Mouse (Mus musculus) intestine, embryonic 14.5 days (tissue): ENCODE results near the gene D030056L22Rik. TPM values are rescaled to one million over a fixed set of nuclear protein-coding genes. Genes with fewer than 3 reads are reported as not detected.
A peak's percentile ranks its signal among the peaks of the same experiment; 100 is the strongest.

Source experiments
- ATAC-seq: fragments of 200-750 bp; cut with Nextera tagmentation; replicated peaks from 2 replicates; pipeline ENCODE4 v1.8.0; 2017; ENCODE audit warnings: low read depth, moderate number of reproducible peaks, moderate TSS enrichment, moderate library complexity; ENCODE audit not compliant: low FRiP score, low TSS enrichment
- DNase-seq: peaks from one replicate; pipeline ENCODE4 v3.0.0-alpha.2; 2018; ENCODE audit warnings: low spot score
- H3K27ac ChIP-seq: fragments of 300-500 bp; sonication (generic); 2 replicates; pipeline ENCODE4 v1.5.1; 2014; ENCODE audit warnings: low read depth, mild to moderate bottlenecking, control low read depth
- H3K27me3 ChIP-seq: fragments of 300-500 bp; sonication (generic); replicated peaks from 2 replicates; pipeline ENCODE4 v1.6.1; 2014; ENCODE audit warnings: low read length, control low read depth; ENCODE audit not compliant: control insufficient read depth, insufficient read depth
- H3K36me3 ChIP-seq: fragments of 300-500 bp; sonication (generic); 2 replicates; pipeline ENCODE4 v1.6.1; 2014; ENCODE audit warnings: low read length, control low read depth; ENCODE audit not compliant: control insufficient read depth, insufficient read depth
- H3K4me1 ChIP-seq: fragments of 300-500 bp; sonication (generic); replicated peaks from 2 replicates; pipeline ENCODE4 v1.6.1; 2014; ENCODE audit warnings: low read length, control low read depth, mixed read lengths; ENCODE audit not compliant: control insufficient read depth, insufficient read depth
- H3K4me2 ChIP-seq: fragments of 300-500 bp; sonication (generic); 2 replicates; pipeline ENCODE4 v1.6.1; 2014; ENCODE audit warnings: low read length
- H3K4me3 ChIP-seq: fragments of 300-500 bp; sonication (generic); 2 replicates; pipeline ENCODE4 v1.5.1; 2014; ENCODE audit warnings: low read depth, low read length, control low read depth, mixed read lengths
- H3K9ac ChIP-seq: fragments of 300-500 bp; sonication (generic); 2 replicates; pipeline ENCODE4 v1.6.1; 2014; ENCODE audit warnings: mild to moderate bottlenecking, low read length
- H3K9me3 ChIP-seq: fragments of 300-500 bp; sonication (generic); 2 replicates; pipeline ENCODE4 v1.6.1; 2016; ENCODE audit warnings: low read length, control low read depth; ENCODE audit not compliant: control insufficient read depth
- WGBS: fragments of 180-500 bp; shearing (Covaris S2); extraction: QIAGEN DNeasy Blood & Tissue Kit; methylation state at CpG from one replicate; pipeline ENCODE4 v1.1.7; 2014; 5-methylcytosine and 5-hydroxymethylcytosine counted together
- polyA plus RNA-seq: library from polyadenylated mRNA; unstranded; fragments of >200 nt; fragmentation: Nextera tagmentation; extraction: Ambion mirVana; gene quantifications from 2 replicates; pipeline ENCODE4 v1.2.1, GENCODE M21; 2014

The D030056L22Rik gene
- polyA plus RNA-seq = 34.1 and 34.3 TPM in 2 replicates

- under 1% methylated on average over 42 of the region's 49 CpGs for WGBS
These were observed at the start of gene D030056L22Rik for GRCm38 (mm10) chr19:18712866-18713300. D030056L22Rik (plus strand) TSS chr19:18713193.

DNA sequence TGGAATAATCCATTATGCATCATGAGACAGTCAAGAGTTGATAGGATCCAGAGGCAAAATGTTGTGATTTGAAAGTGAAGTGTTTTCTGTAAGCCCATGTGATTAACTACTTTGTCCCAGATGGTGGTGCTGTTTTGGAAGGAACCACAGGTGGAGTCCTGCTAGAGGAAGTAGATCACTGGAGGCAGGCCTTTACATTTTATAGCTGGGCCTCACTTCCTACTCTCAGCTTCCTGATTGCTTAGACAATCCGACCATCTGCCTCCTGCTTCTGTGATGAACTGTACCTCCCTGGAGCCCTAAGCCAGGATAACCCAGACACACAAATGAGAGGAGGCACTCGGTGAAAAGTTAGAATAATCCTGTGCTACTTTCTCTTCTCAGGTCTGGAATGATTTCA, 49.1 kb upstream of the D030056L22Rik start:
- Histone ChIP-seq H3K4me1 (no peaks in the 10 kb centered on the region), H3K27ac (no peak overlapping the region), H3K27me3 (no peaks in the 10 kb centered on the region), H3K4me3 (no peak overlapping the region), H3K9me3 (no peaks in the 10 kb centered on the region), H3K9ac (no peak overlapping the region), H3K4me2 (no peak overlapping the region), H3K36me3 (no peaks in the 10 kb centered on the region)
- ATAC-seq = no peak
- DNase-seq = no peak
- 66% methylated on average over 2 of the region's 2 CpGs for WGBS

More at GRCm38 (mm10) chr19:18712866-18713300, at the start of gene D030056L22Rik:
- no peaks in the 10 kb centered on the region for H3K27me3 ChIP-seq
- peak; percentile 96 for DNase-seq
- no peaks in the 10 kb centered on the region for H3K9me3 ChIP-seq
- peaks cover 15% of the 10 kb centered on the region for H3K4me1 ChIP-seq
- peak; percentile 97 for ATAC-seq
- peak within 1 kb of the TSS; percentile 95 for H3K27ac ChIP-seq
- peak within 1 kb of the TSS; percentile 90 for H3K4me3 ChIP-seq
- H3K36me3 ChIP-seq = peaks cover 8% of the 10 kb centered on the region
- peak within 1 kb of the TSS; percentile 82 for H3K4me2 ChIP-seq
- peak within 1 kb of the TSS; percentile 75 for H3K9ac ChIP-seq

DNA sequence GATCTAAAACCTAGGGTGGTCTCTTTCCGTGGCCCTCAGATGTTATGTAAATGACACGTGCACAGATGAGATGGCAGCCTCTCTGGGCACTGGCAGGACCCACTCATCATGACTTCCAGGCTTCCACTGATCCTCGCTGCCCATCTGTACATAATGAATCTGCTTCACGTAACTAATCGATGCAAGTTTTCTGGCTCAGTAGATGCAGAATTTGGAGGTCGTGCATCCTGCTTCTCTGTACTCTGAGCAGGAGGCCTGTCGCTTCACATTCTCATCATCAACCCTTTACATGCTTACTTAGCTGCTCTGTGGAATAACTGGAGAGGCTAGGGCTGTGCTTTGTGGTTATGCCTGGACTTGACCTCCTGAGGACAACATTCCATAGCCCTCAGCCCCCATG, 46.0 kb upstream of the D030056L22Rik start:
- no peaks in the 10 kb centered on the region for H3K36me3 ChIP-seq
- DNase-seq = no peak
- H3K4me3 ChIP-seq = no peak overlapping the region
- H3K4me2 ChIP-seq = no peak overlapping the region
- no peak overlapping the region for H3K9ac ChIP-seq
- no peak overlapping the region for H3K27ac ChIP-seq
- no peaks in the 10 kb centered on the region for H3K27me3 ChIP-seq
- WGBS = 88% methylated on average over 7 of the region's 7 CpGs
- H3K4me1 ChIP-seq = peaks cover 8% of the 10 kb centered on the region
- no peaks in the 10 kb centered on the region for H3K9me3 ChIP-seq
- ATAC-seq = no peak

DNA sequence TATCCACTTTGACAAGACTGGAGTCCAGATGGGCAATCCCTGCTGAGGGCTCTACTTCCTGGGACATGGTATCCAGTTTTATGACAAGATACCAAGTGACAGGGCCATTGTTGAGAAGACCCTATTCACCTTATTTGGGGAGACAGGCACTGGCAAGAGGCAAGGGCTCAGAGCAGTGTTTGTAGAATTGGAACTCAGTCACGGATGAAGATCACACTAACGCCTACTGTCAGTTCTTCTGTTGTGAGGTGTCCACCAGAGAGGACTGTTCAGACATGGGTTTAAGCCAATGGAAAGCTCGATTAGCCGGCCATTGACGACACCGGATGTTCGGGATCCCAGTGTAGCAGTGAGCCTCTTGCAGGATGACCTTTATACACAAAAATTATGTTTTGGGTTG, 43.4 kb upstream of the D030056L22Rik start:
- Histone ChIP-seq H3K27me3 (no peaks in the 10 kb centered on the region), H3K4me2 (no peak overlapping the region), H3K9me3 (no peaks in the 10 kb centered on the region), H3K27ac (no peak overlapping the region), H3K4me1 (peaks cover 24% of the 10 kb centered on the region), H3K9ac (no peak overlapping the region), H3K36me3 (no peaks in the 10 kb centered on the region), H3K4me3 (no peak overlapping the region)
- ATAC-seq (no peak), DNase-seq (no peak)
- 93% methylated on average over 7 of the region's 7 CpGs for WGBS

- Histone ChIP-seq H3K9me3 (no peaks in the 10 kb centered on the region), H3K4me2 (peak within 1 kb of the TSS; percentile 84), H3K4me3 (peak within 1 kb of the TSS; percentile 86), H3K9ac (peak within 1 kb of the TSS; percentile 81), H3K27ac (peak within 1 kb of the TSS; percentile 83), H3K27me3 (no peaks in the 10 kb centered on the region), H3K36me3 (no peaks in the 10 kb centered on the region), H3K4me1 (peaks cover 24% of the 10 kb centered on the region)
- DNase-seq (peak; percentile 97), ATAC-seq (peak; percentile 97)
- under 1% methylated on average over 49 of the region's 58 CpGs for WGBS
These were observed 42.4 kb upstream of the D030056L22Rik start, which contains the start of gene Carnmt1 for GRCm38 (mm10) chr19:18670608-18671007. Carnmt1 (plus strand) TSS chr19:18670764.

- peak; percentile 87 for DNase-seq
- ATAC-seq = peak; percentile 74; the same call in 1 of the 2 replicates
- Histone ChIP-seq H3K4me3 (peak overlapping the region; percentile 86), H3K36me3 (no peaks in the 10 kb centered on the region), H3K27me3 (no peaks in the 10 kb centered on the region), H3K4me2 (peak overlapping the region; percentile 84), H3K9me3 (no peaks in the 10 kb centered on the region), H3K4me1 (peaks cover 30% of the 10 kb centered on the region), H3K9ac (peak overlapping the region; percentile 81), H3K27ac (peak overlapping the region; percentile 83)
- under 1% methylated on average over 61 of the region's 64 CpGs for WGBS
These were observed 41.8 kb upstream of the D030056L22Rik start for GRCm38 (mm10) chr19:18671056-18671741.

GRCm38 (mm10) chr19:18672498-18672897, 40.5 kb upstream of the D030056L22Rik start:
- Histone ChIP-seq H3K9me3 (no peaks in the 10 kb centered on the region), H3K27ac (no peak overlapping the region), H3K4me2 (peak overlapping the region; percentile 84), H3K4me3 (peak overlapping the region; percentile 86), H3K4me1 (peaks cover 30% of the 10 kb centered on the region), H3K27me3 (no peaks in the 10 kb centered on the region), H3K9ac (no peak overlapping the region), H3K36me3 (no peaks in the 10 kb centered on the region)
- 52% methylated on average over 3 of the region's 3 CpGs for WGBS
- DNase-seq (no peak), ATAC-seq (no peak)

- Histone ChIP-seq H3K4me2 (peak overlapping the region; percentile 84), H3K9ac (no peak overlapping the region), H3K9me3 (no peaks in the 10 kb centered on the region), H3K4me1 (peaks cover 30% of the 10 kb centered on the region), H3K36me3 (no peaks in the 10 kb centered on the region), H3K4me3 (no peak overlapping the region), H3K27me3 (no peaks in the 10 kb centered on the region), H3K27ac (no peak overlapping the region)
- DNase-seq (no peak), ATAC-seq (no peak)
- 52% methylated on average over 4 of the region's 4 CpGs for WGBS
These were observed 39.9 kb upstream of the D030056L22Rik start for GRCm38 (mm10) chr19:18673116-18673515.

DNA sequence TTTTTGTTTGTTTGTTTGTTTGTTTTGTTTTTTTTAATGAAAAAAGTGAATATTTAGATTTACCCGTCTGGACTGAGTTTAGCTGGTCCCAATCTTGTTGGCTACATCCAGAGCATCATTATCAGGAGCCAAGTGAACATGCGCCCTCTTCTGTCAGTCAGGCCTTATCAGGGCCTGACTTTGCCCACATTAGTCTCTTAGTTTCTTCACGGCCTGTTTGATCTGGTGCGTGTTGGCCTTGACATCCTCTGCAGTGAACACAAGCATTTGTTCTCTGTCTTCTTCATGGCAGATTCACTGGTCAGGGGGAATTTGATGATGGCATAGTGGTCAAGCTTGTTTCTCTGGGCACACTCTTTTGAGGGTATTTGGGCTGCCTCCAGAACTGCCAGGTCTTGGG, 30.9 kb upstream of the D030056L22Rik start:
- no peak for DNase-seq
- H3K4me2 ChIP-seq = no peak overlapping the region
- H3K4me1 ChIP-seq = no peaks in the 10 kb centered on the region
- H3K27ac ChIP-seq = no peak overlapping the region
- 75% methylated on average over 4 of the region's 4 CpGs for WGBS
- H3K36me3 ChIP-seq = peaks cover 33% of the 10 kb centered on the region
- ATAC-seq = no peak
- H3K9me3 ChIP-seq = no peaks in the 10 kb centered on the region
- H3K27me3 ChIP-seq = no peaks in the 10 kb centered on the region
- no peak overlapping the region for H3K9ac ChIP-seq
- H3K4me3 ChIP-seq = no peak overlapping the region
